Comparison of ENCODE assay signal across 16 mouse cellular contexts in the genomic region with DNA sequence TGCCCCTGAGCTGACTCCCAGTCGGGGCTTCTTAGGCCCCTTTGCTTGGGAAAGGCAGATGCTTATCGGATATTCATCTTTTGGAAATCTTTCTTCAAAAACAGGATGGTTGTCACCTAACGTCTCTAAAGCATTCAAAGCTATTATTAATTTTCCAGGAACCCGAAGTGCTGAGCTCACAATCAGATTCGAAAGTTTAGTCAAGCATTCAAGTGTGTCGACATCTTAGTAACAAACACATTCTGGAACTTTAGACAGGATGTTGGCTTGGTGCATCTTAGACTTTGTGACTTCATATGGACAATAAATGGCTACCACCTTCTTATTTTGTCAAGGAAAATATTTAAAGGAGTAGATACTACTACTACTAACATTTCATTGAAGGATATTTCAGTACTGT.
"Had no signal": no experiment of that assay in that cellular context is flagged by ENCODE, and none has a peak within 500 bp of the region (broad histone marks: within the 10 kb centered on the region; RNA-seq: fewer than 3 reads in every experiment).

No protein-coding gene starts in this region.

- H3K4me2 ChIP-seq: neural tube, embryonic 13.5 days; neural tube, embryonic 15.5 days; stomach, embryonic 15.5 days had no signal

- H3K9me3 ChIP-seq: neural tube, embryonic 13.5 days; neural tube, embryonic 15.5 days; stomach, embryonic 15.5 days had no signal

- H3K27ac ChIP-seq: neural tube, embryonic 13.5 days; neural tube, embryonic 15.5 days; stomach, embryonic 15.5 days; stomach, postnatal 0 days had no signal

- H3K4me3 ChIP-seq: neural tube, embryonic 13.5 days; neural tube, embryonic 15.5 days; stomach, embryonic 15.5 days had no signal

- H3K4me1 ChIP-seq: neural tube, embryonic 13.5 days; neural tube, embryonic 15.5 days; stomach, embryonic 15.5 days had no signal

- H3K27me3 ChIP-seq: neural tube, embryonic 13.5 days; neural tube, embryonic 15.5 days; stomach, embryonic 15.5 days had no signal

- H3K9ac ChIP-seq: neural tube, embryonic 13.5 days; neural tube, embryonic 15.5 days; stomach, embryonic 15.5 days had no signal

- DNase-seq: retina, postnatal 1 day; right cerebral cortex, adult 18-20 months; right cerebral cortex, postnatal 14 days; right cerebral cortex, postnatal 25 days; right cerebral cortex, postnatal 4 days; spleen, adult 18-20 months; thymus, adult 18-20 months; thymus, adult 2 months; thymus, postnatal 14 days; thymus, postnatal 25 days; thymus, postnatal 36 days; thymus, postnatal 4 days had no signal
